8 mouse cellular contexts compared by ENCODE assay signal in the genomic region with DNA sequence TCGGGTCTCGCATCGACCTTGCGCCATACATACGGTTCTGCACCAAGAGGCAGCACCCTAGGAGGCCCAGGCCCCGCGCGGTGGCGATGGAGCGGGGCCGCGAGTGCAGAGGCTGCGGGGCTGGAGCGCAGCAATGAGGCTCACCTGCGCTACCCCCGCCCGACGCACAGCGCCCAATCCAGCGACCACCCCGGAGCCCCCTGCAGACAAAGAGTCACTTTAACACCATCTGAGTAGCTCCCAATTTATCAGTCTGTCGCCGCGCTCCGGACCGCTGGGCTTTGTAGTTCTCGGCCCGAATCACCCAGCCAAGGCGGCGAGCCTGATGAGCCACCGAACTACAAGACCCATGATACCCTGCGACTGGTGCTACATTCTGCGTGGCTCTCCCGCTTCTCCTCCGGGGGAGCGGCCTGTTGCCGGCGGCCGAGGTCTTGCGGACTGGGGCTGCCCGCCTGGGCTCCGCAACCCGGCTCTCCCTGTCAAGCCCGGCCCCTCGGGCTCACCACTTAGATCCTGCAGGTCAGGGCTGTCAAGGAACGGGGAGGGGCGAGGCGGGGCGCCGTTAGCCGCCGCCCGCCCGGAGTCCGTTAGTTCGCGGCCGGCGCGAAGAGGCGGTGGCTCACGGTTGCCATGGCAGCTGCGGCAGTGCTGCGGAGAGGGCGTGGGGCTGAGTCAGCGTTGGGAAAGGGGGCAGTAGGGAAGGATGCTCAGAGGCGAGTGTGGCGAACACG. TPM values are rescaled to one million over a fixed set of nuclear protein-coding genes. Genes with fewer than 3 reads are reported as not detected.
DNase-seq lines count a peak whose midpoint lies in the region; ATAC-seq lines count a peak whose summit lies in the region.

No protein-coding gene starts in this region.

- H3K4me3 ChIP-seq in hindbrain, embryonic 13.5 days: peak overlapping the region; percentile 75

- peak overlapping the region; percentile 86 for H3K9ac ChIP-seq in hindbrain, embryonic 13.5 days

- H3K27me3 ChIP-seq in hindbrain, embryonic 13.5 days: no peaks in the 10 kb centered on the region

- H3K9me3 ChIP-seq in hindbrain, embryonic 13.5 days: no peaks in the 10 kb centered on the region

- peak overlapping the region; percentile 64 for H3K4me2 ChIP-seq in hindbrain, embryonic 13.5 days

- peaks cover 23% of the 10 kb centered on the region for H3K4me1 ChIP-seq in hindbrain, embryonic 13.5 days (replicated peaks)

- ATAC-seq in hindbrain, embryonic 13.5 days (ENCODE audit: low FRiP score): peak; percentile 99

- peak; percentile 98 for DNase-seq in R1 (ENCODE audit: low read depth, low spot score)
- peak; percentile 93 to 96 for DNase-seq in cerebellum, postnatal 14 days
- DNase-seq in frontal cortex, postnatal 14 days (ENCODE audit: low spot score in 2 of 2): peak; percentile 91 to 93
- peak; percentile 96 for DNase-seq in layer of hippocampus, postnatal 14 days (ENCODE audit: low spot score in 2 of 2)
- DNase-seq in lung, postnatal 10 days: peak; percentile 97
- peak; percentile 87 for DNase-seq in ovary, postnatal 14 days (ENCODE audit: low spot score)
- peak; percentile 85 to 86 for DNase-seq in thymus, postnatal 10 days (ENCODE audit: low spot score in 2 of 2)

- under 1% methylated on average over 63 of the region's 69 CpGs for WGBS in hindbrain, embryonic 13.5 days

- H3K36me3 ChIP-seq in hindbrain, embryonic 13.5 days: peaks cover 7% of the 10 kb centered on the region

- H3K27ac ChIP-seq in hindbrain, embryonic 13.5 days: peak overlapping the region; percentile 98

RNA-seq across cellular contexts. Expression of gene Katnal1, which starts 0.6 kb away (rescaled TPM):
- 33.4 and 34.4 TPM in 2 replicates for polyA plus RNA-seq in hindbrain, embryonic 13.5 days (2015; fragmentation: Nextera tagmentation; extraction: Ambion mirVana)
- 10 to 100 TPM; 51.0 to 52.2 TPM for total RNA-seq in layer of hippocampus, postnatal 14 days (2021)

Comparison
In these comparisons a context has a peak if more than half of its experiments do, and no peak if none do; other contexts are left out.
1. Peak in every context shown above with its lines: DNase-seq, ATAC-seq, H3K4me3 ChIP-seq and H3K27ac ChIP-seq.